Mouse (Mus musculus) midbrain, embryonic 14.5 days (tissue): ENCODE results near the gene Chrne. TPM values are rescaled to one million over a fixed set of nuclear protein-coding genes. Genes with fewer than 3 reads are reported as not detected.

Experiments
- ATAC-seq: fragments of 200-750 bp; cut with Nextera tagmentation; 2 replicates; pipeline ENCODE4 v1.8.0; 2017; ENCODE audit warnings: moderate number of reproducible peaks, moderate library complexity; ENCODE audit not compliant: low FRiP score, low TSS enrichment
- DNase-seq: peaks from one replicate; pipeline ENCODE4 v3.0.0-alpha.2; 2015
- H3K27ac ChIP-seq: fragments of 300-500 bp; sonication (generic); replicated peaks from 2 replicates; pipeline ENCODE4 v1.5.1; 2014; ENCODE audit warnings: mild to moderate bottlenecking, low read depth, low read length, moderate library complexity
- H3K27me3 ChIP-seq: fragments of 300-500 bp; sonication (generic); 2 replicates; pipeline ENCODE4 v1.6.1; 2014; ENCODE audit warnings: low read length, control low read depth, mixed read lengths; ENCODE audit not compliant: control insufficient read depth, insufficient read depth
- H3K36me3 ChIP-seq: fragments of 300-500 bp; sonication (generic); 2 replicates; pipeline ENCODE4 v1.6.1; 2014; ENCODE audit warnings: low read length, control low read depth; ENCODE audit not compliant: control insufficient read depth, insufficient read depth
- H3K4me1 ChIP-seq: fragments of 300-500 bp; sonication (generic); 2 replicates; pipeline ENCODE4 v1.6.1; 2014; ENCODE audit warnings: mild to moderate bottlenecking, antibody characterized with exemption, low read length, control low read depth; ENCODE audit not compliant: control insufficient read depth, insufficient read depth
- H3K4me2 ChIP-seq: fragments of 300-500 bp; sonication (generic); 2 replicates; pipeline ENCODE4 v1.6.1; 2014; ENCODE audit warnings: mild to moderate bottlenecking, low read length, moderate library complexity
- H3K4me3 ChIP-seq: fragments of 300-500 bp; sonication (generic); replicated peaks from 2 replicates; pipeline ENCODE4 v1.5.1; 2014; ENCODE audit warnings: low read depth, low read length
- H3K9ac ChIP-seq: fragments of 300-500 bp; sonication (generic); replicated peaks from 2 replicates; pipeline ENCODE4 v1.6.1; 2014; ENCODE audit warnings: mild to moderate bottlenecking, low read length, moderate library complexity
- H3K9me3 ChIP-seq: fragments of 300-500 bp; sonication (generic); 2 replicates; pipeline ENCODE4 v1.6.1; 2016; ENCODE audit warnings: low read length, control low read depth, mixed read lengths; ENCODE audit not compliant: control insufficient read depth
- WGBS: fragments of 180-500 bp; shearing (Covaris S2); extraction: QIAGEN DNeasy Blood & Tissue Kit; methylation state at CpG from one replicate; pipeline ENCODE4 v1.1.7; 2014; 5-methylcytosine and 5-hydroxymethylcytosine counted together
- polyA plus RNA-seq: library from polyadenylated mRNA; unstranded; fragments of >200 nt; fragmentation: Nextera tagmentation; extraction: Ambion mirVana; gene quantifications from 2 replicates; pipeline ENCODE4 v1.2.1, GENCODE M21; 2014

Gene Chrne
- polyA plus RNA-seq, 1 experiment from 2014 or later, result not detected

DNA sequence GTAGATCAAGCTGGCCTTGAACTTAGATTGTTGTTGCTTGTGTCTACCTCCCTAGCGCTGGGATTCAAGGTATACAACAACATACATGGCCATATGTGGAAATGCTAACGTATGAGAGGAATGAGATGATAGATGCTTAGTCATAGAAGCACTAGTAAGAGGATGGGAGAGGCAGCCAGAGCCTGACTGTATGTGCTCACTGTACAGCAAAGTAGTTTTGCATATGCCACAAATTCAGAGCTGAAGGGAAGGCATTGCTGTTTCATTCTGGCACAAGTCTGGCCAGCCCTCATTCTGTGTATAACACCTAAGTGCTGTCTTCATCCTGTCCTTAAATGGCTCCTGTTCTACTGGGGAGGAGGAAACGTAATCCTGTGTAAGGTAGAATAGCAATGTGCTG is 32.8 kb downstream of the Chrne start:
- no peak overlapping the region for H3K9ac ChIP-seq
- H3K4me2 ChIP-seq, result no peak overlapping the region
- peaks cover 12% of the 10 kb centered on the region; the same call in 1 of the 2 replicates for H3K4me1 ChIP-seq
- H3K36me3 ChIP-seq, result no peaks in the 10 kb centered on the region
- ATAC-seq (no peak), DNase-seq (no peak)
- no peaks in the 10 kb centered on the region for H3K9me3 ChIP-seq
- H3K27ac ChIP-seq, result no peak overlapping the region
- no peak overlapping the region for H3K4me3 ChIP-seq
- WGBS, result 94% methylated on average over 3 of the region's 3 CpGs
- no peaks in the 10 kb centered on the region for H3K27me3 ChIP-seq

DNA sequence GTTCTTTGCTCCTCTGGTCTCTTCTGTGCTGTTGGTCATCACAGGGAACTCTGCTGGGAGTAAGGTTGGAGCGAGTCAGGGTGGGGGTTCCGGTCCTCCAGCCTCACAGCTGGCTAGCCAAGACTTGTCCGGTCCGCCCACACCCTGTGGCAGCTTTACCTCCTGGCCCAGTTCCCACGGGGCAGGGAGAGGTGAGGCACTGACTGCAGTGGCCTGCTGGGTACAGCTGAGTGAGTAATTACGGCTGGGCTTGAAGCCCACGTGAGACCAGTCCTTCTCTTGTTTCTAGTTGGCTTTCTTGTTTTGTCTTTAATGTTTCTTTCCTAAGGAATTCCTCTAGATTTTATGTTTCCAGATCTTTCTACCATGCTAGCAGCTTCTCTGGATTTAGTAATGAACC is 33.6 kb downstream of the Chrne start:
- no peak overlapping the region for H3K27ac ChIP-seq
- H3K4me2 ChIP-seq, result no peak overlapping the region
- DNase-seq, result peak; percentile 24
- H3K36me3 ChIP-seq, result no peaks in the 10 kb centered on the region
- H3K4me1 ChIP-seq, result peaks cover 12% of the 10 kb centered on the region; the same call in 1 of the 2 replicates
- H3K27me3 ChIP-seq, result no peaks in the 10 kb centered on the region
- 59% methylated on average over 7 of the region's 7 CpGs for WGBS
- H3K4me3 ChIP-seq, result no peak overlapping the region
- no peak overlapping the region for H3K9ac ChIP-seq
- no peak for ATAC-seq
- H3K9me3 ChIP-seq, result no peaks in the 10 kb centered on the region

DNA sequence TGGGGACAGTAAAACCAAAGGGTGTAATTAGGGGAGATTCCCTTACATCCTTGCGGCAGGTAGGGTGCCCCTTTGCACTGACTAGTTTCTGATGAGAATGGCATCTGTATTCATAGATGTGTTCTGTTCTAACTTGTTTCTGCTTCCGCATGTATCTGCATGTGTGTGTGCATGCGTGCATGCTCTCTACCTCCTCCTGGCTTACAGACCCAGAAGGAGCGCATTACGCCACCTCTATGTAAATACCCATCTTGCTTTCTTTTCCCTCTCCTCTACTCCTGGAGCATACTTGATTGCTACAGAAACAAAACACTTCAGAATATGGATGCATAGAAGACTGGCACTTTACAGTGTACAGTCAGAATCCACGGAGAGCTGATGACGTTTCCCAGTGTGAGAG is 35.2 kb downstream of the Chrne start:
- no peak overlapping the region for H3K9ac ChIP-seq
- H3K27me3 ChIP-seq, result no peaks in the 10 kb centered on the region
- no peaks in the 10 kb centered on the region for H3K36me3 ChIP-seq
- 94% methylated on average over 7 of the region's 7 CpGs for WGBS
- H3K4me2 ChIP-seq, result no peak overlapping the region
- no peak for ATAC-seq
- no peaks in the 10 kb centered on the region for H3K9me3 ChIP-seq
- no peak for DNase-seq
- no peak overlapping the region for H3K27ac ChIP-seq
- peaks cover 12% of the 10 kb centered on the region; the same call in 1 of the 2 replicates for H3K4me1 ChIP-seq
- no peak overlapping the region for H3K4me3 ChIP-seq

DNA sequence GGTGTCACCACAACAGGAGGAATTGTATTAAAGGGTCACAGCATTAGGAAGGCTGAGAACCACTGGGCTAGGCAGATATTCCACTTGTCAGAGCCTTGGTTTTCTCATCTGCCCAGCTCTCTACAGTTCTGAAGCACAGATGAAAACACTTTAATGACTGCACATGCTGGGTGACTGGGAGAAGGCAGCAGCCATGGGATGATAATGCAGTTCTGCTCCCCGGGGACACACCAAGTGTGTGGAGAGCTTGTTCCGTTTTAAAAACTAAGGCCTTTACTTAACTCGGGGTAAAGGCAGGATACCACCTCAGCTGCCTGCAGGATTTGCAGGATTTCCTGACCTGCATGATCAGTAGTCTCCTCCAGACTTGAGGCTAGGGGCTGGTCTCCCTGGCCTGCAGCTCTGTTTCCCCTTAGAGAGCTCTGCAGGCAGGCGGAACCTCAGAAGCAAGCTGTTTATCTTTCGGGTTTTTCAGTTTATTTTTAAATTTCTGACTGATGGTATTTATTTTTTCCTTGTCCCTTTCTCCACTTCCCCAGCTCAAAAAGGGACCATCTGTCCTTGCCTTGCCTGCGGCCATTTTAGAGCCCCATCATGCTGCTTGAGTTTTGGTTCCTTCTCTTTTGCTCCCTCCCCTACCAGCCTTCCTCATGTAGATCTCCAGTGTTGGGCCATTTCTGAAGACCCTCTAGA is 35.8 kb downstream of the Chrne start:
- Histone ChIP-seq H3K9ac (no peak overlapping the region), H3K4me2 (no peak overlapping the region), H3K27ac (peak overlapping the region; percentile 41; the same call in 1 of the 2 replicates), H3K4me3 (no peak overlapping the region), H3K9me3 (no peaks in the 10 kb centered on the region), H3K36me3 (no peaks in the 10 kb centered on the region), H3K4me1 (peaks cover 12% of the 10 kb centered on the region; the same call in 1 of the 2 replicates), H3K27me3 (no peaks in the 10 kb centered on the region)
- DNase-seq (no peak), ATAC-seq (no peak)
- 82% methylated on average over 6 of the region's 6 CpGs for WGBS

DNA sequence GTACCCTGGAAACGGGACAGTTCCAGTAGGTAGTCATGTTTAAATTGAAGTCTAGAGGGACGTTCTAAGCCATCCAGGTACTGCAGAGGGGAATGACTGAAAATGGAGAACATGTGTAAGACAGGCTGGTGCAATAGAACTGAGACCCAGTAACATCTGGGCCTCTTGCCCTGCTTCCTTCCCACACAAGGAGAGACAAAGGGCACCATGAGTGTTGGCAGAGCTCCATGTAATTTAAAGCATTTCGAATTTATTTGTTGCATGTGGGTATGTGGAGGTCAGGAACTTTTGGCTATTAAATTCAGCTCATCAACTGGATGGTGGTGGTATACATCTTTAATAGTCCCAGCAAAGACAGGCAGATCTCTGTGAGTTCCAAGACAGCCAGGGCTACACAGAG is 36.8 kb downstream of the Chrne start:
- WGBS, result 78% methylated on average over 3 of the region's 3 CpGs
- H3K36me3 ChIP-seq, result no peaks in the 10 kb centered on the region
- ATAC-seq (no peak), DNase-seq (no peak)
- H3K9me3 ChIP-seq, result no peaks in the 10 kb centered on the region
- no peak overlapping the region for H3K4me2 ChIP-seq
- H3K9ac ChIP-seq, result no peak overlapping the region
- H3K27ac ChIP-seq, result no peak overlapping the region
- no peaks in the 10 kb centered on the region for H3K27me3 ChIP-seq
- H3K4me1 ChIP-seq, result peaks cover 12% of the 10 kb centered on the region; the same call in 1 of the 2 replicates
- H3K4me3 ChIP-seq, result no peak overlapping the region

DNA sequence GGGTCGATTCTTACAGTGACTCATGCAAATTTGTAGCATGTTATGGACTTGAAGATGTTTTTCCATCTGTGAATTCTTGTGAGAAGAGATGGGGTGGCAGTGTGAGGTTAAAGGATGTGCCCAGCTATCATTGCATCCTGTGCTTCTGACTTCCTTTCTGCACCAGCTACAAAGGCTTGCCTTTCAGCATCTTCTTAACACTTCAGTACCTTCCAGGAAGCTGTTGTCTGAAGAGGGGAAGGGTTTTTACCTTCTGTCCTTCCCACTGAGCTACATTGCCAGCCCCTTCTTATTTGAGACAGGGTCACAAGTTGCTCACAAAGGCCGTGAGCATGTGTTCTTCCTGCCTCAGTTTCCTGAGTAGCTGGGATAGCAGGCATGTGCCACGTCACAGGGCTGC is 38.1 kb downstream of the Chrne start:
- 85% methylated on average over 3 of the region's 3 CpGs for WGBS
- H3K36me3 ChIP-seq, result no peaks in the 10 kb centered on the region
- H3K9ac ChIP-seq, result no peak overlapping the region
- no peak overlapping the region for H3K4me3 ChIP-seq
- H3K9me3 ChIP-seq, result no peaks in the 10 kb centered on the region
- H3K4me2 ChIP-seq, result no peak overlapping the region
- H3K4me1 ChIP-seq, result peaks cover 10% of the 10 kb centered on the region; the same call in 1 of the 2 replicates
- DNase-seq (no peak), ATAC-seq (no peak)
- no peak overlapping the region for H3K27ac ChIP-seq
- H3K27me3 ChIP-seq, result no peaks in the 10 kb centered on the region

DNA sequence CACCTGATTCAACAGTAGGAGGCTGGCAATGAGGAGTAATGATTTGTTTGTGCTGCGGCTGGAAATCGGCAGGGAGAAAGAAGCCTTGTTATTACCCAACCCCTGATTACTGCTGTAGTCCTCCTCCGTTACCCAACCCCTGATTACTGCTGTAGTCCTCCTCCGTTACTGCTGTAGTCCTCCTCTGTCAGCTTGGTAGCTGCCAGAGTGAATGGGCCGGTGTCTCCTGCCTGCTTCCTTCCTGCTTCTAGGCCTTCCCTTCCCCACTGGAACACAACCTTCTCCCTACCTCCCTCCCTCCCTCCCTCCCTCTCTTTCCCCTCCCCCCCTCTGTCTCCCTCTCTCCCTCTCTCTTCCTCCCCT is 38.7 kb downstream of the Chrne start:
- no peaks in the 10 kb centered on the region for H3K27me3 ChIP-seq
- H3K4me1 ChIP-seq, result peaks cover 4% of the 10 kb centered on the region; the same call in 1 of the 2 replicates
- no peak overlapping the region for H3K4me2 ChIP-seq
- no peak overlapping the region for H3K27ac ChIP-seq
- no peaks in the 10 kb centered on the region for H3K9me3 ChIP-seq
- H3K36me3 ChIP-seq, result no peaks in the 10 kb centered on the region
- 69% methylated on average over 5 of the region's 5 CpGs for WGBS
- DNase-seq, result no peak
- peak overlapping the region; percentile 12; the same call in 1 of the 2 replicates for H3K9ac ChIP-seq
- H3K4me3 ChIP-seq, result no peak overlapping the region
- ATAC-seq, result no peak

DNA sequence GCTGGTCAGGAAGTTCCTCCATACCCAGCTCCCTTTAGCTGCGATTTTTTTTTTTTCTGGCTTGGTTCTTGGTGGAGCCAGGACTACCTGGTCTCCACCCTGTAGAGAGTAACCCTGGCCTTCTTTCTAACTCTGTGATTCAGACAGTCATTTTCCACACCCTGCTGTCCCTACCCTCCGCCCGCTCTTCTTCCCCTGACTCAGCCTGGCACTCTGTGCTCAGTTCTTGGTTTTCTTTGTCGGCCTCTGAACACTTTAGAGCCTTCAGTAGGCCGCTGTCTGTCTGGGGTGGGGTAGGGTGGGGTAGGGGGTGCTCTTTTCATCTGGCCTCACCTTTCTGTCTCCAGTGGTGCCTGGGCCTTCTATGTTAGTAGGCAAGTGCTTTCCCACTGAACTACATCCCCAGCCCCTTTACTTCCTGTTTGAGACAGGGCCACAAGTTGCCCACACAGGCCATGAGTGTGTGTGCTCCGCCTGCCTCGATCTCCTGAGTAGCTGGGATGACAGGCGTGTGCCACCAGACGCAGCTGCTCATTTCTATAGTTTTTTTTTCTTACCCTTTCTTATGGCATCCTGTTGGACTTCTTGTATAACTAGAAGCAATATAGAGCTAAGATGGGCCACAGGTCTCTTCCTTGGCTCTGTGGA is 39.2 kb downstream of the Chrne start:
- no peak overlapping the region for H3K4me2 ChIP-seq
- no peak for ATAC-seq
- WGBS, result 85% methylated on average over 9 of the region's 9 CpGs
- no peaks in the 10 kb centered on the region for H3K9me3 ChIP-seq
- no peak overlapping the region for H3K4me3 ChIP-seq
- no peaks in the 10 kb centered on the region for H3K36me3 ChIP-seq
- no peaks in the 10 kb centered on the region for H3K27me3 ChIP-seq
- H3K9ac ChIP-seq, result peak overlapping the region; percentile 12; the same call in 1 of the 2 replicates
- no peaks in the 10 kb centered on the region for H3K4me1 ChIP-seq
- no peak overlapping the region for H3K27ac ChIP-seq
- DNase-seq, result no peak

DNA sequence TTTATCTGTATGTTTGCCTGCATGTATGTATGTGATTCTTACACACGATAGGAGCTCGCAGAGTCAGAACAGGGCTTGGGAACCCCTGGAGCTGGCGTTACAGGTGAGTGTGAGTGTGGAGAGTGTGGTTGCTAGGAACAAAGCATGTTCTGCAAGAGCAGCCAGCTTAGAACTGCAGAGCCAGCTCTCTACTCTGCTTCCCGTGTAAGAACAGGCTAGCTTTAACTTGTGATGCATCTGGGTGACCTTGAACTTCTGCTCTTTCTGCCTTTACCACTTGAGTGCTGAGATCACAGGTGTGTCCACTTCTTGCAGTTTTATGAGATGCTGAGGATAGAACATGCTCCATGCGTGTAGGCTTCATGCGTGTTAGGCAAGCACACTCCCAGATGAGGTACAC is 40.1 kb downstream of the Chrne start:
- Histone ChIP-seq H3K27ac (no peak overlapping the region), H3K4me2 (no peak overlapping the region), H3K9me3 (no peaks in the 10 kb centered on the region), H3K9ac (no peak overlapping the region), H3K4me3 (no peak overlapping the region), H3K4me1 (no peaks in the 10 kb centered on the region), H3K36me3 (no peaks in the 10 kb centered on the region), H3K27me3 (no peaks in the 10 kb centered on the region)
- DNase-seq (no peak), ATAC-seq (no peak)
- 91% methylated on average over 6 of the region's 6 CpGs for WGBS
